Comparison of ENCODE assay signal across 21 mouse cellular contexts in the genomic region with DNA sequence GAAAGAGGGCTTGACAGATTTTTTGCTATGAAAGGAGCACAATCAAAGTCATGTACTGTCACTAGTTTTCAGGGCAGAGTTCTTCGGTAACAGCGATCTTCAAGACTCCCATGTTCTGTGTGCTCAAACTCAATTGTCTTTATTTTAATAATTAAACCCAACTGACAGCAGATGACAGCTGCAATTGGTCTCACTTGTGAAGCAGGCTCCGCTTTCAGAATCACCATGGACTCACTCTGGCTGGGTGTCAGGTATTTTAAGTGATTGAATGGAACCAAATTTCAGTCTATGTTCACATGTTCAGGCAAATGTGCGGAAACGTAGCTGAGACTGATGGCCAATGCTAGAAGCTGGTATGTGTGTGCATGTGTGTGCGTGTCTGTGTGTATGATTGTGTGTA.
A peak's percentile ranks its signal among the peaks of the same experiment; 100 is the strongest.
DNase-seq lines count a peak whose midpoint lies in the region; ATAC-seq and TF ChIP-seq lines count a peak whose summit lies in the region.
"Had no signal": no experiment of that assay in that cellular context is flagged by ENCODE, and none has a peak within 500 bp of the region (broad histone marks: within the 10 kb centered on the region; RNA-seq: fewer than 3 reads in every experiment).

No protein-coding gene starts in this region.

- no peak overlapping the region for H3K9ac ChIP-seq in heart, postnatal 0 days (replicated peaks; ENCODE audit: low read depth, low read length)
- no peak overlapping the region for H3K9ac ChIP-seq in heart, embryonic 12.5 days
- H3K9ac ChIP-seq in hindbrain, postnatal 0 days (replicated peaks; ENCODE audit: low read length) = no peak overlapping the region
- H3K9ac ChIP-seq in hindbrain, embryonic 13.5 days = no peak overlapping the region
- H3K9ac ChIP-seq: embryonic facial prominence, embryonic 13.5 days; forebrain, postnatal 0 days had no signal

- no peak for TF ChIP-seq CTCF in heart, postnatal 0 days (IDR thresholded peaks at IDR 0.05; ENCODE audit: low read depth)
- TF ChIP-seq CTCF in hindbrain, postnatal 0 days (IDR thresholded peaks at IDR 0.05; ENCODE audit: low read depth) = no peak

- ATAC-seq in heart, postnatal 0 days (ENCODE audit: insufficient read depth, low read depth) = no peak
- ATAC-seq in heart, embryonic 12.5 days (ENCODE audit: insufficient number of reproducible peaks, low FRiP score) = no peak
- peak; percentile 70 for ATAC-seq in hindbrain, postnatal 0 days
- ATAC-seq in hindbrain, embryonic 13.5 days (ENCODE audit: low FRiP score) = no peak
- ATAC-seq: forebrain, postnatal 0 days had no signal

- H3K4me2 ChIP-seq in heart, postnatal 0 days (ENCODE audit: low read depth, low read length) = no peak overlapping the region
- H3K4me2 ChIP-seq in heart, embryonic 12.5 days = no peak overlapping the region
- H3K4me2 ChIP-seq in hindbrain, postnatal 0 days (ENCODE audit: low read depth, low read length) = no peak overlapping the region
- no peak overlapping the region for H3K4me2 ChIP-seq in hindbrain, embryonic 13.5 days
- H3K4me2 ChIP-seq: embryonic facial prominence, embryonic 13.5 days; heart, embryonic 11.5 days had no signal

- peak; percentile 46 for DNase-seq in heart, postnatal 0 days (ENCODE audit: low spot score)
- DNase-seq in hindbrain, postnatal 0 days (ENCODE audit: low spot score) = peak; percentile 45
- peak; percentile 23 for DNase-seq in retina, postnatal 1 day
- DNase-seq in retina, embryonic 14.5 days (ENCODE audit: low spot score) = no peak
- DNase-seq in lung, adult 18-20 months = no peak
- DNase-seq: adrenal gland, adult 8-10 months; adrenal gland, postnatal 36 days; cerebellum, adult 11 months; cerebellum, adult 8-10 months; cerebellum, postnatal 14 days; embryo, embryonic 11 days; forebrain, postnatal 0 days; gastrocnemius, postnatal 14 days; heart, adult 2 months; kidney, adult 11 months; kidney, adult 9 months had no signal

- H3K9me3 ChIP-seq in heart, postnatal 0 days (replicated peaks; ENCODE audit: control insufficient read depth, low read length) = no peaks in the 10 kb centered on the region
- no peaks in the 10 kb centered on the region for H3K9me3 ChIP-seq in heart, embryonic 12.5 days (replicated peaks)
- no peaks in the 10 kb centered on the region for H3K9me3 ChIP-seq in hindbrain, postnatal 0 days (ENCODE audit: low read length)
- H3K9me3 ChIP-seq in hindbrain, embryonic 13.5 days = no peaks in the 10 kb centered on the region
- H3K9me3 ChIP-seq: embryonic facial prominence, embryonic 13.5 days; G1E had no signal

- TF ChIP-seq EP300 in heart, postnatal 0 days (IDR thresholded peaks at IDR 0.05; ENCODE audit: low read depth) = no peak

- no peaks in the 10 kb centered on the region for H3K27me3 ChIP-seq in heart, postnatal 0 days (ENCODE audit: control insufficient read depth, insufficient read depth, low read length)
- no peaks in the 10 kb centered on the region for H3K27me3 ChIP-seq in heart, embryonic 12.5 days (replicated peaks)
- H3K27me3 ChIP-seq in hindbrain, postnatal 0 days (ENCODE audit: insufficient read depth, low read length) = no peaks in the 10 kb centered on the region
- H3K27me3 ChIP-seq in hindbrain, embryonic 13.5 days = no peaks in the 10 kb centered on the region

- no peak overlapping the region for H3K4me3 ChIP-seq in heart, postnatal 0 days (ENCODE audit: low read depth, low read length)
- H3K4me3 ChIP-seq in heart, embryonic 12.5 days = no peak overlapping the region
- H3K4me3 ChIP-seq in hindbrain, postnatal 0 days (ENCODE audit: low read length) = no peak overlapping the region
- H3K4me3 ChIP-seq in hindbrain, embryonic 13.5 days = no peak overlapping the region
- H3K4me3 ChIP-seq: embryonic facial prominence, embryonic 13.5 days; heart, adult 2 months had no signal

- H3K27ac ChIP-seq in heart, postnatal 0 days (ENCODE audit: low read depth) = no peak overlapping the region
- H3K27ac ChIP-seq in heart, embryonic 12.5 days (ENCODE audit: poor library complexity, severe bottlenecking) = no peak overlapping the region
- H3K27ac ChIP-seq in hindbrain, postnatal 0 days = peak overlapping the region; percentile 15; the same call in 1 of the 2 replicates
- no peak overlapping the region; the same call in 1 of the 2 replicates for H3K27ac ChIP-seq in hindbrain, embryonic 13.5 days
- H3K27ac ChIP-seq: embryonic facial prominence, embryonic 13.5 days; heart, adult 2 months had no signal

- H3K4me1 ChIP-seq in heart, postnatal 0 days (ENCODE audit: control insufficient read depth, insufficient read depth) = no peaks in the 10 kb centered on the region
- H3K4me1 ChIP-seq in heart, embryonic 12.5 days (replicated peaks) = no peaks in the 10 kb centered on the region
- H3K4me1 ChIP-seq in hindbrain, postnatal 0 days (ENCODE audit: insufficient read depth, low read length) = no peaks in the 10 kb centered on the region
- H3K4me1 ChIP-seq in hindbrain, embryonic 13.5 days (replicated peaks) = peaks cover 12% of the 10 kb centered on the region; the same call in 1 of the 2 replicates

- H3K36me3 ChIP-seq in heart, postnatal 0 days (replicated peaks; ENCODE audit: control insufficient read depth, insufficient read depth, low read length) = no peaks in the 10 kb centered on the region
- H3K36me3 ChIP-seq in heart, embryonic 12.5 days = no peaks in the 10 kb centered on the region
- no peaks in the 10 kb centered on the region for H3K36me3 ChIP-seq in hindbrain, postnatal 0 days (ENCODE audit: insufficient read depth, low read length)
- no peaks in the 10 kb centered on the region for H3K36me3 ChIP-seq in hindbrain, embryonic 13.5 days
- H3K36me3 ChIP-seq: embryonic facial prominence, embryonic 13.5 days; G1E had no signal

- 50% methylated on average over 6 of the region's 6 CpGs for WGBS in heart, postnatal 0 days
- 80% methylated on average over 6 of the region's 6 CpGs for WGBS in heart, embryonic 12.5 days
- WGBS in hindbrain, postnatal 0 days = 40% methylated on average over 6 of the region's 6 CpGs
- WGBS in hindbrain, embryonic 13.5 days = 59% methylated on average over 6 of the region's 6 CpGs

Comparison
In these comparisons a context has a peak if more than half of its experiments do, and no peak if none do; other contexts are left out.
1. DNase-seq: peak in heart, postnatal 0 days (single experiment), hindbrain, postnatal 0 days (single experiment) and retina, postnatal 1 day (single experiment); none in retina, embryonic 14.5 days (single experiment) and lung, adult 18-20 months (0 of 2).